Mouse (Mus musculus) kidney, postnatal 0 days (tissue): ENCODE results near the gene Eif4ebp2. TPM values are rescaled to one million over a fixed set of nuclear protein-coding genes. Genes with fewer than 3 reads are reported as not detected.

Experiments used
- ATAC-seq: fragments of 200-750 bp; cut with Nextera tagmentation; replicated peaks from 2 replicates; pipeline ENCODE4 v1.8.0; 2017; ENCODE audit warnings: low read depth, moderate number of reproducible peaks, moderate TSS enrichment, moderate library complexity; ENCODE audit not compliant: low FRiP score
- DNase-seq: peaks from one replicate; pipeline ENCODE4 v3.0.0-alpha.2; 2016; ENCODE audit warnings: low spot score
- H3K27ac ChIP-seq: fragments of 300-500 bp; sonication (generic); 2 replicates; pipeline ENCODE4 v1.5.1; 2014; ENCODE audit warnings: mild to moderate bottlenecking
- H3K27me3 ChIP-seq: fragments of 300-500 bp; sonication (generic); 2 replicates; pipeline ENCODE4 v1.6.1; 2014; ENCODE audit warnings: low read length, mixed read lengths; ENCODE audit not compliant: insufficient read depth
- H3K36me3 ChIP-seq: fragments of 300-500 bp; sonication (generic); 2 replicates; pipeline ENCODE4 v1.6.1; 2014; ENCODE audit warnings: low read length, mixed read lengths; ENCODE audit not compliant: insufficient read depth
- H3K4me1 ChIP-seq: fragments of 300-500 bp; sonication (generic); replicated peaks from 2 replicates; pipeline ENCODE4 v1.6.1; 2014; ENCODE audit warnings: antibody characterized with exemption, low read length, mixed read lengths; ENCODE audit not compliant: insufficient read depth
- H3K4me2 ChIP-seq: fragments of 300-500 bp; sonication (generic); 2 replicates; pipeline ENCODE4 v1.6.1; 2014; ENCODE audit warnings: mild to moderate bottlenecking, low read length, moderate library complexity, mixed read lengths
- H3K4me3 ChIP-seq: fragments of 300-500 bp; sonication (generic); replicated peaks from 2 replicates; pipeline ENCODE4 v1.5.1; 2014; ENCODE audit warnings: low read depth, low read length
- H3K9ac ChIP-seq: fragments of 300-500 bp; sonication (generic); 2 replicates; pipeline ENCODE4 v1.6.1; 2014; ENCODE audit warnings: low read depth, low read length
- H3K9me3 ChIP-seq: fragments of 300-500 bp; sonication (generic); replicated peaks from 2 replicates; pipeline ENCODE4 v1.6.1; 2016; ENCODE audit warnings: low read length, inconsistent platforms, mixed read lengths
- CTCF ChIP-seq: IDR thresholded peaks from 2 replicates; pipeline ENCODE4 v1.5.1; 2016; ENCODE audit warnings: antibody characterized with exemption, low read depth, mild to moderate bottlenecking, moderate library complexity
- WGBS: fragments of 180-500 bp; shearing (Covaris S2); extraction: QIAGEN DNeasy Blood & Tissue Kit; methylation state at CpG from one replicate; pipeline ENCODE4 v1.1.7; 2014; 5-methylcytosine and 5-hydroxymethylcytosine counted together
- polyA plus RNA-seq: library from polyadenylated mRNA; unstranded; fragments of >200 nt; fragmentation: Nextera tagmentation; extraction: Ambion mirVana; gene quantifications from 2 replicates; pipeline ENCODE4 v1.2.1, GENCODE M21; 2015

Eif4ebp2 gene
- polyA plus RNA-seq, 1 experiment from 2014 or later = 75.0 TPM

DNA sequence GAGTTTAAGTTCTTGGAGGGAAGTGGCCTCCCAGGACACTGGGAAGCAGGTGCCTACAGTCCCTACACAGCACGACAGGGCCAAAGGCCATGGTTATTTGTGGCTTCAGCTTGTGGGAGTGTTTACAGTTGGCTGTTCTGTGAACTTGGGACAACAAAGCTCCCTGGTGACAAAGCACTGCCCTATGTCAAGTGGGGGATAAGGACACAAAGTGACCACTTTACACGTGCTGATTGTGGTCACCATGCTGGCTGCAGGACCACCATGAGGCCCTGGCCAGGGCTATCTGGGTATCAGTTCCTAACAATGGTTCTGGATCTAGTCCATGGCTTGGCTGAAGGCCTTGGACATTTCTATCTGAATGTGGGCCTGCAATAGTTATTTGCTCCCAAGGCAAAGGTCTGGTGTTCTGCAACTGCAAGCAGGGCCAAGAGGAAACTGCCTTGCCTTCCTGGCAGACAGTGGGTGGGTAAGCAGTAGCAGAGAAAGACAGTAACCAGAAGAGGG is 26.2 kb downstream of the Eif4ebp2 start:
- Histone ChIP-seq H3K27me3 (no peaks in the 10 kb centered on the region), H3K9ac (no peak overlapping the region), H3K36me3 (peaks cover 11% of the 10 kb centered on the region; the same call in 1 of the 2 replicates), H3K4me3 (no peak overlapping the region), H3K4me1 (no peaks in the 10 kb centered on the region), H3K27ac (no peak overlapping the region), H3K4me2 (no peak overlapping the region), H3K9me3 (no peaks in the 10 kb centered on the region)
- ATAC-seq = 0 out of 2 replicates have a peak, but pooled peaks have one; percentile 18
- TF ChIP-seq CTCF = no peak
- DNase-seq = no peak
- WGBS = 24% methylated on average over 2 of the region's 2 CpGs

DNA sequence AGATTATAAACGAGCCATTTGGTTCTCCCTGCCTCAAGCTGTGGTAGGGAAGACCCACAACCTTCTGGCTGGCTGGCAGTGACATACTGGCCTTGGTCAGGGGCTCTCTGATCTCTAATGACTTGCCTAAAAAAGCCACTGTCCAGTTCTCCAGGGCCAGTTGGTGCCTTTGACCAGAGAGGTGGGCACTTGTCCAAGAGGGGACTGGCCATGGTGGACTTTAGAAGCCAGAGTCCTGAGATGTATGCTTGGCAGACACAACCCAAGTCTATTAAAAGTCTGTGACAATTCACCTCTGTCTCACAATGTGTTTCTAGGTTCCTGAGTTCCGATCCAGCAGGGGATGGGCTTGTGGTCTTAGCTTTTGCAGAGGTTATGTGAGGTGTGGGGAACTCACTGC is 27.4 kb downstream of the Eif4ebp2 start:
- H3K9me3 ChIP-seq = no peaks in the 10 kb centered on the region
- ATAC-seq = no peak
- no peak overlapping the region for H3K27ac ChIP-seq
- H3K4me2 ChIP-seq = no peak overlapping the region
- 61% methylated on average over 2 of the region's 2 CpGs for WGBS
- H3K9ac ChIP-seq = no peak overlapping the region
- no peaks in the 10 kb centered on the region for H3K36me3 ChIP-seq
- no peak for TF ChIP-seq CTCF
- H3K4me3 ChIP-seq = no peak overlapping the region
- no peaks in the 10 kb centered on the region for H3K4me1 ChIP-seq
- no peaks in the 10 kb centered on the region; the same call in 1 of the 2 replicates for H3K27me3 ChIP-seq
- no peak for DNase-seq

DNA sequence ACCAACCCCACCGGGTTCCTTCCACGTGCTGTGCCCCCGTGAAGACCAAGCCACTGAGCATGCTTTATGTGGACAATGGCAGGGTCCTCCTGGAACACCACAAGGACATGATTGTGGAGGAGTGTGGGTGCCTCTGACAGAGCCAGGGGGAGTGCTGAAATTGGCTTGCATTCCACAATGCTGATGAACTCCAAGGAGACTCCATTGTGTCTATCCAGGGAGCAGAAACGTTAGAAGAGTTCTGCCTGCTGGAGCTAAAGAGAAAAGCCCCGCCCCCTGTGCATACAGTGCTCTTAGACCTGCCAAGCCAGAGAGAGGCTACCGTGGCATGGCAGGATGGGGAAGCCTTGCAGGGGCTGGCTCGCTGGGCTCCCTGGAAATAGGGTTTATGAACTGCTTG is 28.0 kb downstream of the Eif4ebp2 start:
- peaks cover 5% of the 10 kb centered on the region; the same call in 1 of the 2 replicates for H3K27me3 ChIP-seq
- TF ChIP-seq CTCF = no peak
- no peak for ATAC-seq
- 21% methylated on average over 7 of the region's 7 CpGs for WGBS
- no peak overlapping the region for H3K4me3 ChIP-seq
- DNase-seq = peak; percentile 59
- H3K4me2 ChIP-seq = no peak overlapping the region
- no peak overlapping the region for H3K27ac ChIP-seq
- H3K9ac ChIP-seq = no peak overlapping the region
- H3K4me1 ChIP-seq = no peaks in the 10 kb centered on the region
- H3K9me3 ChIP-seq = no peaks in the 10 kb centered on the region
- H3K36me3 ChIP-seq = no peaks in the 10 kb centered on the region

DNA sequence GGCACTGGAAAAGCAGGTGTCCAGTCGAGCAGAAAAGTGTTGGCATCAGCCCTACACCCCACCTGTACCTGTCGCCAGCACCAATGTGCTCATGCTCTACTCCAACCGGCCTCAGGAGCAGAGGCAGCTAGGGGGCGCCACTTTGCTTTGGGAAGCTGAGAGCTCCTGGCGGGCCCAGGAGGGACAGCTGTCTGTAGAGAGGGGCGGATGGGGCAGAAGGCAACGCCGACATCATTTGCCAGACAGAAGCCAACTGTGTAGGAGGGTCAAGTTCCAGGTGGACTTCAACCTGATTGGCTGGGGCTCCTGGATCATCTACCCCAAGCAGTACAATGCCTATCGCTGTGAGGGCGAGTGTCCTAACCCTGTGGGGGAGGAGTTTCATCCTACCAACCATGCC is 29.2 kb downstream of the Eif4ebp2 start:
- Histone ChIP-seq H3K4me1 (peaks cover 3% of the 10 kb centered on the region; the same call in 1 of the 2 replicates), H3K4me2 (no peak overlapping the region), H3K9me3 (no peaks in the 10 kb centered on the region), H3K9ac (no peak overlapping the region), H3K36me3 (no peaks in the 10 kb centered on the region), H3K4me3 (no peak overlapping the region), H3K27me3 (peaks cover 14% of the 10 kb centered on the region), H3K27ac (no peak overlapping the region)
- peak; percentile 61 for TF ChIP-seq CTCF
- WGBS = 54% methylated on average over 10 of the region's 10 CpGs
- ATAC-seq = peak; percentile 61
- DNase-seq = no peak

DNA sequence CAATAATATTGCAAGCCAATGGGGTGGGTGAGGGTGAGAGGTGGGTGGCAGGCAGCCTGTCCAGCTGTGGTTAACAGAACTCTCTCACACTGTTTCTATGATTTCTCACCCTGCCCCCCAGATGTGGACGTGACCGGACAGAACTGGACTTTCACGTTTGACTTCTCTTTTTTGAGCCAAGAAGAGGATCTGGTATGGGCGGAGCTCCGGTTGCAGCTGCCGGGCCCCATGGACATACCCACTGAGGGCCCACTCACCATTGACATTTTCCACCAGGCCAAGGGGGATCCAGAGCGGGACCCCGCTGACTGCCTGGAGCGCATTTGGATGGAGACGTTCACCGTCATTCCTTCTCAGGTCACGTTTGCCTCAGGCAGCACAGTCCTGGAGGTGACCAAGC is 29.6 kb downstream of the Eif4ebp2 start:
- DNase-seq = no peak
- ATAC-seq = no peak
- 81% methylated on average over 12 of the region's 12 CpGs for WGBS

DNA sequence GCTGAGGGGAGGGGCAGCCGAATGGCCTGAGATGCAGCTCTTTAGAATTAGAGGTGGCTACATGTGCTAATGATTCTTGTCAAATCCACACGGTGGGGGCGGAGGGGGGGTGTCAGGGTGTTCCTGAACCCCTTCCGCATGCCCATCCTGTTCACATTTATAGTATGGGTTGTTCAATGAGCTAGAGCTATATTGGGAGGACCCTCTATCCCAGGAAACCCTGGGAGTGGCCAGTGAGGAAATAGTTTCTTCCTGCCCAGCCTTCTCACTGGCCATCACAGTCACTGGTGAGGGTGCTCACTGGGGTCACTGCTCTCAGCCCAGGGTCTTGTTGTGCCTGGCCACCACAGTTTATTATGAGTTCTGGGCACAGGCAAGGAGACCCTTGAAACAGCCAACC is 32.5 kb downstream of the Eif4ebp2 start:
- H3K27ac ChIP-seq = no peak overlapping the region
- H3K9ac ChIP-seq = no peak overlapping the region
- peaks cover 24% of the 10 kb centered on the region for H3K27me3 ChIP-seq
- H3K4me1 ChIP-seq = peaks cover 4% of the 10 kb centered on the region; the same call in 1 of the 2 replicates
- ATAC-seq = no peak; the same call in 1 of the 2 replicates
- DNase-seq = no peak
- 68% methylated on average over 4 of the region's 4 CpGs for WGBS
- TF ChIP-seq CTCF = no peak
- no peak overlapping the region for H3K4me2 ChIP-seq
- H3K36me3 ChIP-seq = no peaks in the 10 kb centered on the region
- H3K9me3 ChIP-seq = no peaks in the 10 kb centered on the region
- H3K4me3 ChIP-seq = no peak overlapping the region

More for the DNA sequence above, 29.6 kb downstream of the Eif4ebp2 start:
- no peaks in the 10 kb centered on the region for H3K36me3 ChIP-seq
- H3K9me3 ChIP-seq = no peaks in the 10 kb centered on the region
- no peak for TF ChIP-seq CTCF
- peaks cover 16% of the 10 kb centered on the region for H3K27me3 ChIP-seq
- no peak overlapping the region for H3K9ac ChIP-seq
- no peak overlapping the region for H3K4me2 ChIP-seq
- peaks cover 4% of the 10 kb centered on the region; the same call in 1 of the 2 replicates for H3K4me1 ChIP-seq
- H3K27ac ChIP-seq = no peak overlapping the region
- no peak overlapping the region for H3K4me3 ChIP-seq

DNA sequence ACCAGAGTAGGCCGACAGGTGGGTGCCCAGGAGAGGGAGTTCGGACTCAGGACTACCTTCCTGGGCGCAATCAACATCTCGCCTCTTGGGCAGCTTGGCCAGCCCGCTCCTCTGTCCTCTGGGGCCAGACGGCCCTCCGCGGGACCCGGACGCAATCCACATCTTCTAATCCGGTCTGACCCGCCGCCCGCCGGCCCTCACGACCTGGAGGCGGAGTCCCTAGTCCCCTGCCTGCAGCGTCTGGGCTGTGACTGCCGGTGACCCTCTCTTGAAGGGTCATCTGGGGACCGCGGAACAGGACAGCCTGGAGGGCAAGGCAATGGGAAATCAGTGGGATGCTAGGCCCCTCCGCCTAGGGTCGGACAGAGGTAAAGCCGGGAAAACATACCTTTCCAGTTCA is 33.3 kb downstream of the Eif4ebp2 start:
- H3K4me1 ChIP-seq = peaks cover 4% of the 10 kb centered on the region; the same call in 1 of the 2 replicates
- DNase-seq = no peak
- H3K27me3 ChIP-seq = peaks cover 24% of the 10 kb centered on the region
- H3K9ac ChIP-seq = no peak overlapping the region
- H3K4me3 ChIP-seq = 0 out of 2 replicates have a peak overlapping the region, but pooled peaks have one; percentile 7
- H3K9me3 ChIP-seq = no peaks in the 10 kb centered on the region
- peak overlapping the region; percentile 81 for H3K4me2 ChIP-seq
- 7% methylated on average over 23 of the region's 24 CpGs for WGBS
- no peaks in the 10 kb centered on the region for H3K36me3 ChIP-seq
- H3K27ac ChIP-seq = no peak overlapping the region
- TF ChIP-seq CTCF = no peak
- no peak for ATAC-seq
